Mouse (Mus musculus): ENCODE data around the gene Phf23.

DNA sequence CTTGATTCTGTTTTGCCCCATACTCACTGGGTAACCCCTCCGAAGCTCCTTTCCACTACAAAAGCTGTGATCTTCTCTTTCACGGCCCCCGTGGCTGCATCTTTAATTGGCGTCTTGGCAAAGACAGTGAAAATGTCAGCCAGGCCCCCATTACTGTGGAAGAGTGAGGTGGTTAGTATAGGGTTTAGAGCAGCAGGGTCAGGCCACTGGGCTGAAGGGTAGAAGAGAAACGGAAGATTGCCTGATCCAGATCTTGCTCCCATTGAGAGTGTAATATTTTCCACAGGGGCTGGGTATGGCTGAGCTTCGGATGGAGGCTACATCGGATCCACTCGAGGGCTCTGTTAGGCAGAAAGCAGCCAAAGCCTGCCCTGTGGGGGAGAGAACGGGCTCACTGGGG lies 17.4 kb downstream of the Phf23 start:
- TF ChIP-seq CTCF (IDR thresholded peaks at IDR 0.05; ENCODE audit: low read depth) = no peak
- TF ChIP-seq EP300 (optimal IDR thresholded peaks at IDR 0.05) = no peak

Measured in stomach, postnatal 0 days (tissue).